8 mouse cellular contexts compared by ENCODE assay signal in the genomic region with DNA sequence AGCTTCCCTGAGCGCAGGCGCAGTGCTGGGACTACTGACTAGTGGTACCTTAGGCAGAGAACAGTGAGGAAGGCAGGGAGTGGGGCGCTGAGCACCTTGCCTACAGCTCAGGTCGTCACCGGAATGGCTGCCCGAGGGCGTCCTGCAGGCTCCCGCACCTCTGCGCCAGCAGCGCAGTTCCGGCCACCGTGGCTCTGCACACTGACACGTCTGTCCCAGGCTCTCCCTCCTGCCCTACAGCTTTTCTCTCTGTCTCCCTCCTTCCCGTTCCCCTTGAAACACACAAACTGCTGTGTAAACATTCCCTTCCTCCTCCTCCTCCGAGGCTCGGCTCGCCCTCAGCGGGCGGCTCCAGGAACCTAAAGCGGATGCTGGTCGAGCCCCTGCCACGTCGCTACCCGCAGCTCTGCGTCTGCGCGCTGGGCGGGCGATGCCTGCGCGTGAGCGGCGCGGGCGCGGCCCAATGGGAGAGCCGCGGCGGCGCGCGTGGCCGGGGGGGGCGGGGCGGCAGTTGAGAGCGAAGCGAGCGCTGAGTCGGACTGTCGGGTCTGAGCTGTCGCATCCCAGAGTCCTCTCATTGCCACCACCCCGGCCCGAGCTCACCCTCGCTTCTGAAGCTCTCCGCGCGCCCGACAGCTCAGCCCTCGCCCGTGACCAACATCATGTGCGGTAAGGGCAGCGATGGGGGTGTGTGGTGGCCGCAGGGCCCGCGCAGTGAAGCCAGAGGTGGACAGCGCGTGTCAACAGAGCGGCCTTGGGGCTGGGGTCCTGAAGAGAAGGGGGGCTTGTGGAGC. TPM values are rescaled to one million over a fixed set of nuclear protein-coding genes. Genes with fewer than 3 reads are reported as not detected.
DNase-seq lines count a peak whose midpoint lies in the region; ATAC-seq and TF ChIP-seq lines count a peak whose summit lies in the region.

A gene (plus strand): TSS at position 510 of the 794 bp plus-strand sequence.

- peak within 1 kb of the TSS; percentile 96 for H3K9ac ChIP-seq in embryonic facial prominence, embryonic 13.5 days
- peak within 1 kb of the TSS; percentile 97 for H3K9ac ChIP-seq in heart, adult 2 months (ENCODE audit: low read depth, low read length)
- peak within 1 kb of the TSS; percentile 97 for H3K9ac ChIP-seq in limb, embryonic 13.5 days
- H3K9ac ChIP-seq in midbrain, embryonic 16.5 days (ENCODE audit: low read depth, low read length): peak within 1 kb of the TSS; percentile 98

- H3K9me3 ChIP-seq in embryonic facial prominence, embryonic 13.5 days: no peaks in the 10 kb centered on the region
- no peaks in the 10 kb centered on the region for H3K9me3 ChIP-seq in limb, embryonic 13.5 days
- no peaks in the 10 kb centered on the region for H3K9me3 ChIP-seq in midbrain, embryonic 16.5 days (replicated peaks; ENCODE audit: control insufficient read depth, low read length, poor library complexity, severe bottlenecking)

- no peak for TF ChIP-seq CTCF in heart, adult 2 months (IDR thresholded peaks at IDR 0.05)

- peaks cover 1% of the 10 kb centered on the region; the same call in 1 of the 2 replicates for H3K36me3 ChIP-seq in embryonic facial prominence, embryonic 13.5 days
- no peaks in the 10 kb centered on the region for H3K36me3 ChIP-seq in heart, adult 2 months (ENCODE audit: control insufficient read depth, insufficient read depth, low read length)
- no peaks in the 10 kb centered on the region for H3K36me3 ChIP-seq in limb, embryonic 13.5 days
- no peaks in the 10 kb centered on the region for H3K36me3 ChIP-seq in midbrain, embryonic 16.5 days (ENCODE audit: control insufficient read depth, insufficient read depth, low read length)

- intact Hi-C loops in heart, adult 2 months (cut with DNase I): loop anchor here (2.0 kb wide), 1 partner anchor 32 kb away; no protein-coding TSS in a partner anchor

- H3K27me3 ChIP-seq in embryonic facial prominence, embryonic 13.5 days: no peaks in the 10 kb centered on the region
- H3K27me3 ChIP-seq in heart, adult 2 months (ENCODE audit: control insufficient read depth, insufficient read depth, low read length): no peaks in the 10 kb centered on the region
- H3K27me3 ChIP-seq in limb, embryonic 13.5 days: no peaks in the 10 kb centered on the region
- H3K27me3 ChIP-seq in midbrain, embryonic 16.5 days (ENCODE audit: control insufficient read depth, insufficient read depth, low read depth, low read length): no peaks in the 10 kb centered on the region

- WGBS in embryonic facial prominence, embryonic 13.5 days: under 1% methylated on average over 67 of the region's 68 CpGs
- WGBS in heart, adult 2 months: under 1% methylated on average over 68 of the region's 68 CpGs
- whole genome bisulfite sequencing in limb, embryonic 13.5 days: under 1% methylated on average over 65 of the region's 68 CpGs
- under 1% methylated on average over 65 of the region's 68 CpGs for WGBS in midbrain, embryonic 16.5 days

- H3K4me1 ChIP-seq in embryonic facial prominence, embryonic 13.5 days: peaks cover 33% of the 10 kb centered on the region
- peaks cover 3% of the 10 kb centered on the region for H3K4me1 ChIP-seq in heart, adult 2 months (ENCODE audit: control insufficient read depth, insufficient read depth, low read length)
- H3K4me1 ChIP-seq in limb, embryonic 13.5 days: peaks cover 22% of the 10 kb centered on the region
- peaks cover 18% of the 10 kb centered on the region for H3K4me1 ChIP-seq in midbrain, embryonic 16.5 days (ENCODE audit: control insufficient read depth, insufficient read depth, low read length)

- peaks cover 4% of the 10 kb centered on the region; the same call in 1 of the 2 replicates for H3K79me2 ChIP-seq in heart, adult 2 months (replicated peaks; ENCODE audit: control insufficient read depth, insufficient read depth, low read length)

- peak within 1 kb of the TSS; percentile 100 for H3K27ac ChIP-seq in embryonic facial prominence, embryonic 13.5 days
- H3K27ac ChIP-seq in heart, adult 2 months: peak within 1 kb of the TSS; percentile 99
- H3K27ac ChIP-seq in limb, embryonic 13.5 days: peak within 1 kb of the TSS; percentile 100
- peak within 1 kb of the TSS; percentile 99 for H3K27ac ChIP-seq in midbrain, embryonic 16.5 days (ENCODE audit: low read length)

- peak; percentile 99 for TF ChIP-seq POLR2A in heart, adult 2 months (IDR thresholded peaks at IDR 0.05; ENCODE audit: insufficient read depth, low read depth, low read length)

- H3K4me3 ChIP-seq in embryonic facial prominence, embryonic 13.5 days: peak within 1 kb of the TSS; percentile 97
- H3K4me3 ChIP-seq in heart, adult 2 months: peak within 1 kb of the TSS; percentile 84
- H3K4me3 ChIP-seq in limb, embryonic 13.5 days: peak within 1 kb of the TSS; percentile 94
- peak within 1 kb of the TSS; percentile 83 for H3K4me3 ChIP-seq in midbrain, embryonic 16.5 days (ENCODE audit: low read depth, low read length)

- DNase-seq in 3134 (ENCODE audit: extremely low read depth, insufficient read length, low spot score): peak; percentile 93
- peak; percentile 97 to 99 for DNase-seq in adrenal gland, postnatal 36 days
- DNase-seq in heart, adult 2 months: peak; percentile 98
- peak; percentile 92 to 93 for DNase-seq in kidney, adult 8-10 months
- DNase-seq in spleen, postnatal 10 days (ENCODE audit: low spot score in 2 of 2): peak; percentile 89 to 95

- H3K4me2 ChIP-seq in embryonic facial prominence, embryonic 13.5 days: peak within 1 kb of the TSS; percentile 79
- peak within 1 kb of the TSS; percentile 75 for H3K4me2 ChIP-seq in limb, embryonic 13.5 days (replicated peaks)
- H3K4me2 ChIP-seq in midbrain, embryonic 16.5 days (ENCODE audit: low read length): peak within 1 kb of the TSS; percentile 66

- peak; percentile 95 for ATAC-seq in embryonic facial prominence, embryonic 13.5 days (ENCODE audit: insufficient number of reproducible peaks, insufficient read depth, low FRiP score, low TSS enrichment, low read depth)
- peak; percentile 96 for ATAC-seq in limb, embryonic 13.5 days (ENCODE audit: low FRiP score, low read depth)
- peak; percentile 98 for ATAC-seq in midbrain, embryonic 16.5 days

- 0 out of 2 replicates have a peak, but pooled peaks have one; percentile 10 for TF ChIP-seq EP300 in heart, adult 2 months (IDR thresholded peaks at IDR 0.05; ENCODE audit: insufficient read depth, low read depth, low read length)

RNA-seq across cellular contexts. Expression of the gene that starts here (rescaled TPM):
- 10 to 100 TPM; 50.3 to 57.9 TPM for total RNA-seq in adrenal gland, postnatal 36 days (2021)
- 22.0 and 22.2 TPM in 2 replicates for polyA plus RNA-seq in embryonic facial prominence, embryonic 13.5 days (2015; fragmentation: Nextera tagmentation; extraction: Ambion mirVana)
- total RNA-seq in heart, adult 2 months (2021): 10 to 100 TPM; 16.1 to 17.5 TPM
- 6.1 and 13.0 TPM in 2 replicates for polyA plus RNA-seq in heart, adult 2 months (2012; rRNA removed)
- polyA plus RNA-seq in limb, embryonic 13.5 days (2015; fragmentation: Nextera tagmentation; extraction: Ambion mirVana): 26.2 and 27.3 TPM in 2 replicates
- polyA plus RNA-seq in midbrain, embryonic 16.5 days (2015; fragmentation: Nextera tagmentation; extraction: Ambion mirVana): 28.4 and 30.0 TPM in 2 replicates

Comparison
In these comparisons a context has a peak if more than half of its experiments do, and no peak if none do; other contexts are left out.
1. Peak in every context shown above with its lines: DNase-seq, ATAC-seq, H3K4me3 ChIP-seq and H3K27ac ChIP-seq.